10 mouse cellular contexts compared by ENCODE assay signal in the genomic region with DNA sequence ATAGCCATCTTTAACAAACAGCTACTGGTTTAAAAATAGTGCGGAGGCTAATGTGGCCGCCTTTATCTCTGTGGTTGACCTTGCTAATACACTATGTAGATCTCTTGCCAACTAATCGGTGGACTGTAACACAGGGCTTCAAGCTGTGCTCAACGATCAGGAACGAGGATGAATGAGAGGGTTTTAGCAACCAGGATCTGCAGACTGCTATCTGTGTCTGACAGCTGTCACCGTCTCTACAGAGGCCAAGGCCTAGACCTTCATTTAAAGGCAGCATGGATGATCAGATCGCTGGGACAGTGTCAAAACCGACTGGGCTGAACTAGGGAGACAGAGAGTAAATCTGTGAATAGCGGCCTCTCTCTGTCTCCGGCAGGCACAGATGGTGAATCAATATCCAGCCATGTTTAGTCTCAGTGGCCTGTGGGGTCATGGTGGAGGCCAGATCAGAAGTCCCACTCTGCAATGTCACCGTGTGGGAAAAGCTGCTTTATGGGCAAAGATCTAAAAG.
DNase-seq lines count a peak whose midpoint lies in the region; ATAC-seq and TF ChIP-seq lines count a peak whose summit lies in the region.
"Had no signal": no experiment of that assay in that cellular context is flagged by ENCODE, and none has a peak within 500 bp of the region (broad histone marks: within the 10 kb centered on the region; RNA-seq: fewer than 3 reads in every experiment).

No protein-coding gene starts in this region.

- no peaks in the 10 kb centered on the region for H3K36me3 ChIP-seq in hindbrain, embryonic 12.5 days
- no peaks in the 10 kb centered on the region for H3K36me3 ChIP-seq in liver, postnatal 0 days (replicated peaks; ENCODE audit: insufficient read depth, low read length)

- WGBS in hindbrain, embryonic 12.5 days, result 35% methylated on average over 11 of the region's 11 CpGs
- WGBS in liver, postnatal 0 days (ENCODE audit: insufficient replicate concordance), result 23% methylated on average over 11 of the region's 11 CpGs

- peak overlapping the region; percentile 35; the same call in 1 of the 2 replicates for H3K27ac ChIP-seq in hindbrain, embryonic 12.5 days
- H3K27ac ChIP-seq in liver, postnatal 0 days (ENCODE audit: low read depth), result peak overlapping the region; percentile 11; the same call in 1 of the 2 replicates

- intact Hi-C loops in heart, postnatal 25 days (cut with DNase I), result loop anchor here (5.0 kb wide), 1 partner anchor 73 kb away; no protein-coding TSS in a partner anchor

- no peak overlapping the region for H3K9ac ChIP-seq in hindbrain, embryonic 12.5 days
- no peak overlapping the region for H3K9ac ChIP-seq in liver, postnatal 0 days (replicated peaks)

- peaks cover 28% of the 10 kb centered on the region for H3K27me3 ChIP-seq in hindbrain, embryonic 12.5 days
- H3K27me3 ChIP-seq in liver, postnatal 0 days (ENCODE audit: insufficient read depth, low read length), result no peaks in the 10 kb centered on the region

- TF ChIP-seq EP300 in liver, postnatal 0 days (IDR thresholded peaks at IDR 0.05; ENCODE audit: low read depth), result no peak

- H3K4me1 ChIP-seq in hindbrain, embryonic 12.5 days, result peaks cover 57% of the 10 kb centered on the region
- H3K4me1 ChIP-seq in liver, postnatal 0 days (ENCODE audit: insufficient read depth), result peaks cover 21% of the 10 kb centered on the region

- H3K9me3 ChIP-seq in hindbrain, embryonic 12.5 days (replicated peaks), result no peaks in the 10 kb centered on the region
- H3K9me3 ChIP-seq in liver, postnatal 0 days (ENCODE audit: low read length), result no peaks in the 10 kb centered on the region
- H3K9me3 ChIP-seq: megakaryocyte, embryonic 14.5 days had no signal

- DNase-seq in heart, adult 8-10 months (ENCODE audit: low spot score), result peak; percentile 28
- DNase-seq in heart, postnatal 25 days (ENCODE audit: low spot score), result no peak
- peak; percentile 52 to 59 for DNase-seq in cerebellum, adult 18-20 months
- peak; percentile 15 for DNase-seq in liver, postnatal 0 days
- no peak for DNase-seq in layer of hippocampus, adult 11-12 months (ENCODE audit: low spot score)
- no peak for DNase-seq in adipocyte (ENCODE audit: low spot score)
- no peak for DNase-seq in urinary bladder, adult 2 months (ENCODE audit: low spot score)
- DNase-seq: gastrocnemius, postnatal 25 days had no signal

- no peak overlapping the region for H3K4me2 ChIP-seq in hindbrain, embryonic 12.5 days (replicated peaks)
- H3K4me2 ChIP-seq in liver, postnatal 0 days (ENCODE audit: low read depth, low read length), result no peak overlapping the region

- no peak for TF ChIP-seq CTCF in liver, postnatal 0 days (IDR thresholded peaks at IDR 0.05; ENCODE audit: low read depth)

- H3K4me3 ChIP-seq in hindbrain, embryonic 12.5 days, result no peak overlapping the region
- no peak overlapping the region for H3K4me3 ChIP-seq in liver, postnatal 0 days (ENCODE audit: low read depth, low read length)
- H3K4me3 ChIP-seq: megakaryocyte, embryonic 14.5 days had no signal

- ATAC-seq in hindbrain, embryonic 12.5 days (ENCODE audit: low FRiP score), result no peak
- ATAC-seq in liver, postnatal 0 days, result peak; percentile 44; the same call in 1 of the 2 replicates

Comparison
In these comparisons a context has a peak if more than half of its experiments do, and no peak if none do; other contexts are left out.
1. DNase-seq: peak in heart, adult 8-10 months (single experiment), cerebellum, adult 18-20 months (2 of 2) and liver, postnatal 0 days (single experiment); none in heart, postnatal 25 days (single experiment), layer of hippocampus, adult 11-12 months (single experiment), adipocyte (single experiment) and urinary bladder, adult 2 months (single experiment).